Mouse (Mus musculus) forebrain, embryonic 15.5 days (tissue): Measurements from ENCODE around the gene Dchs2. TPM values are rescaled to one million over a fixed set of nuclear protein-coding genes. Genes with fewer than 3 reads are reported as not detected.

Experiments
- ATAC-seq: fragments of 200-750 bp; cut with Nextera tagmentation; replicated peaks from 2 replicates; pipeline ENCODE4 v1.8.0; 2017; ENCODE audit warnings: mild to moderate bottlenecking, moderate TSS enrichment, moderate library complexity
- H3K27ac ChIP-seq: fragments of 300-500 bp; sonication (generic); replicated peaks from 2 replicates; pipeline ENCODE4 v1.5.1; 2015; ENCODE audit warnings: mild to moderate bottlenecking, inconsistent platforms
- H3K27me3 ChIP-seq: fragments of 300-500 bp; sonication (generic); 2 replicates; pipeline ENCODE4 v1.6.1; 2015; ENCODE audit warnings: inconsistent platforms
- H3K36me3 ChIP-seq: fragments of 300-500 bp; sonication (generic); 2 replicates; pipeline ENCODE4 v1.6.1; 2015; ENCODE audit warnings: mild to moderate bottlenecking, inconsistent platforms
- H3K4me1 ChIP-seq: fragments of 300-500 bp; sonication (generic); 2 replicates; pipeline ENCODE4 v1.6.1; 2015; ENCODE audit warnings: inconsistent platforms
- H3K4me2 ChIP-seq: fragments of 300-500 bp; sonication (generic); replicated peaks from 2 replicates; pipeline ENCODE4 v1.6.1; 2015; ENCODE audit warnings: mild to moderate bottlenecking, inconsistent platforms
- H3K4me3 ChIP-seq: fragments of 300-500 bp; sonication (generic); 2 replicates; pipeline ENCODE4 v1.5.1; 2015; ENCODE audit warnings: mild to moderate bottlenecking, inconsistent platforms
- H3K9ac ChIP-seq: fragments of 300-500 bp; sonication (generic); replicated peaks from 2 replicates; pipeline ENCODE4 v1.6.1; 2015; ENCODE audit warnings: mild to moderate bottlenecking, inconsistent platforms
- H3K9me3 ChIP-seq: fragments of 300-500 bp; sonication (generic); 2 replicates; pipeline ENCODE4 v1.6.1; 2016; ENCODE audit warnings: inconsistent platforms
- WGBS: fragments of 180-500 bp; shearing (Covaris S2); methylation state at CpG from one replicate; pipeline ENCODE4 v1.1.7; 2015; ENCODE audit warnings: mixed read lengths; 5-methylcytosine and 5-hydroxymethylcytosine counted together
- polyA plus RNA-seq: library from polyadenylated mRNA; unstranded; fragments of >200 nt; fragmentation: Nextera tagmentation; extraction: Ambion mirVana; gene quantifications from 2 replicates; pipeline ENCODE4 v1.2.1, GENCODE M21; 2015

Gene Dchs2
- polyA plus RNA-seq, 1 experiment from 2014 or later = 0.52 TPM

DNA sequence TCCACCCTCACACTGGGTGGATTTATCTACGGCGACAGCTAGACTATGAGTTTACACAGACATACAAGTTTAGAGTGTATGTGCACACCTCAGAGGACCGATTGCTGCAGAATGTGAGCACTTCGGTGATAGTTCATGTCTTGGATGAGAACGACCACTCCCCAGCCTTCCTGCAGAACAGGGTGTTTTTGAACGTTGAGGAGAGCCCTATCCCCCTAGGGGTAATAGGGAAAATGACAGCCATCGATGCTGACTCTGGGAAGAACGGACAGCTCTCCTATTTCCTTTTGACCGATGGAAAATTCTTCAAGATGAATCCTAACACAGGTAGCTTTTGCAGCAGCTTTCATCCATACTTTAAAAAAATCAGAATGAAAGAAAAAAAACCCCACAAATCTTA lies 143.2 kb downstream of the Dchs2 start:
- no peak for ATAC-seq
- Histone ChIP-seq H3K4me1 (0 out of 2 replicates have a peak, but pooled peaks cover 4% of the 10 kb centered on the region), H3K36me3 (no peaks in the 10 kb centered on the region), H3K4me2 (no peak overlapping the region), H3K4me3 (no peak overlapping the region), H3K27ac (no peak overlapping the region), H3K27me3 (0 out of 2 replicates have a peak, but pooled peaks cover 3% of the 10 kb centered on the region), H3K9ac (no peak overlapping the region), H3K9me3 (no peaks in the 10 kb centered on the region)
- 66% methylated on average over 9 of the region's 9 CpGs for WGBS

DNA sequence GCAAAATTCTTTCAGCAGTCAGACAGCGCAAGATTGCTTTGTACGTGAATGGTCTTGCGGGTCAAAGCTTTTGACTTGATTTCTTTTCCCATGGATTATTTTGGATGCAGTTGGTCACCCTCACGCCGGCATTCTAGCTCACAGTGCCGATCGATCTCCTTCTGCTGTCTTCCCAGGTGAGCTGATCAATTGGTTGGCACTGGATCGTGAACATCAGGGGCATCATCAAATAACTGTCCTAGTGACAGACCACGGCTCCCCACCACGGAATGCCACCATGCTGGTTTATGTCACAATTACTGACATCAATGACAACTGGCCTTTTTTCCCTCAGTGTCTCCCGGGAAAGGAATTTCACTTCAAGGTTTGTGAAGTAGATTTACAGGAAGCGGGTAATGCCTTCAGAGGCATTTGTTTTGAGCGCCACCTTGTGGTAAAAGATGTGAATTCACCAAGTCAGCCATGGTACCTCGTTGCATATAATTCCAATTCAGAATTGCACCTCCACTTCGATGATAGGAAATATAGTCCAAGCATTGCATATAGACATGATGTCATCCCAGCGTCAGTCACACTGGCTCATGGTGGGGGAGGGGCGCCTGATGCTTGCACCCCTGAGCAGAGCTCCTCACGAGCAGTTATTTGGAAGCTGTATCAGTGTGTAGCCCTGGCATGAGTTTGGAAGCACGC lies 146.0 kb downstream of the Dchs2 start:
- 0 out of 2 replicates have a peak, but pooled peaks cover 4% of the 10 kb centered on the region for H3K4me1 ChIP-seq
- no peaks in the 10 kb centered on the region for H3K9me3 ChIP-seq
- no peak overlapping the region for H3K4me3 ChIP-seq
- H3K4me2 ChIP-seq = peak overlapping the region; percentile 19
- no peaks in the 10 kb centered on the region for H3K36me3 ChIP-seq
- 0 out of 2 replicates have a peak overlapping the region, but pooled peaks have one; percentile 1 for H3K9ac ChIP-seq
- peak; percentile 80 for ATAC-seq
- no peak overlapping the region for H3K27ac ChIP-seq
- H3K27me3 ChIP-seq = 0 out of 2 replicates have a peak, but pooled peaks cover 3% of the 10 kb centered on the region
- WGBS = 37% methylated on average over 19 of the region's 19 CpGs

DNA sequence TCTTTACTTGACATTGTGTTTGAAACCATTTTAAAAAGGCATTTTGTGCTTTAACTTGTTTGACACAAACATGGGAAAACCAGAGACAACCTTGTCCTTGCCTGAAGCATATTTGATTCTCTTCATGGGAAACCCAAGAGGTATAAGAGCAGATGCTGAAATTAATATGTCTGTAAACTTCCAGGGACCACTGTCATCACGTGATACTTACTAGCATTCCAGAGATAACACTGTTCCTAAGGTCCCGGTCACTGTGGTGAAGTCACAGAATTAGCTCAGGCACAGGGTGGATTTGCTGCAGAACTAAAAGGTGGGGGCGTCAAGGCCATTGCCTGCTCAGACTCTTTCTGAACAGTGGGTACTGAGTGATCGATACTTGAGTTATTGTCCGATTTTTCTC lies 148.0 kb downstream of the Dchs2 start:
- Histone ChIP-seq H3K9me3 (no peaks in the 10 kb centered on the region), H3K4me1 (0 out of 2 replicates have a peak, but pooled peaks cover 4% of the 10 kb centered on the region), H3K36me3 (no peaks in the 10 kb centered on the region), H3K9ac (no peak overlapping the region), H3K27me3 (0 out of 2 replicates have a peak, but pooled peaks cover 3% of the 10 kb centered on the region), H3K4me3 (no peak overlapping the region), H3K4me2 (no peak overlapping the region), H3K27ac (no peak overlapping the region)
- ATAC-seq = no peak
- 77% methylated on average over 5 of the region's 5 CpGs for WGBS

DNA sequence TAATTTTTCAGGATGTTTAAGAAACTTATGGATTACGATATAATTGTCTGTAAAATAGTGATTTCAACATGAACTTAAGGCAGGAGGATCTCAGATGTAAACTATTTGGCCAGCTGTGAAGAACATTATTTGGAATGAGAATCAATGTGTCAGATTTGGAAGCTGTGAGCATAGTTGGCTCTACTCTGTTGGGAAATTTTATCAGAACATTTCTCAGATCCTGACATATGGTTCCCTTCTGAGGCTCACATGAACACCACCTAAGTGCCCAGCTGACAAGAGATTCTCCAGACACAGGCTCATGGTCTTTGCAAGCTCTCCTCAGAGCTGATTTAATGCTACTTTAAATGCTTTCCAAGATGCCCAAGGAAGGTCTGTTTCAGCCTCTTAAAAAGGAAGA lies 156.1 kb downstream of the Dchs2 start:
- WGBS = 67% methylated on average over 1 of the region's 1 CpGs
- Histone ChIP-seq H3K9ac (no peak overlapping the region), H3K27me3 (no peaks in the 10 kb centered on the region)

DNA sequence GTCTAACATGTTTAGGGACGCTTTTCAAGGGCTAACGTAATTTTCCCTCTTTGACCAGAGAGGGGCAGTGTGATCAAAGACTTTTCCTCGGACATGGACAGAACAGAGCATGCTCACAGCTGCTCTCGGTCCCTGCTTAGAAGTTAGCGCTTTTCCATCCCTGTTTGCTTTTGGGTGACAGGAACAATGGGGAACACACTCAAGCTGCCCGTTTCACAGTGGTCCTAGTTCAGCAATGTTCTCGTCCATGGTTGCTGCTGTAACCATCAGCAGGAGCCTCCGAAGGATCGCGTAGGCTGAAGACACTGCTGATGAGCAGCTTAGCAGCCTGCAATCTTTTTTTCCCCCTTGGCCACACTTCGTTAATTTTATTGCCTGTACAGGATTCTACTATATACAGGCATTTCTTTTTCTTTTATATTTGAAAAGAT lies 159.2 kb downstream of the Dchs2 start:
- peak; percentile 95 for ATAC-seq
- Histone ChIP-seq H3K9ac (peak overlapping the region; percentile 59), H3K4me1 (no peaks in the 10 kb centered on the region), H3K27ac (no peak overlapping the region), H3K27me3 (no peaks in the 10 kb centered on the region), H3K4me2 (peak overlapping the region; percentile 68), H3K36me3 (no peaks in the 10 kb centered on the region), H3K4me3 (peak overlapping the region; percentile 52), H3K9me3 (no peaks in the 10 kb centered on the region)
- WGBS = 4% methylated on average over 11 of the region's 11 CpGs

More for the DNA sequence above, 156.1 kb downstream of the Dchs2 start:
- Histone ChIP-seq H3K9me3 (no peaks in the 10 kb centered on the region), H3K4me2 (no peak overlapping the region), H3K4me3 (no peak overlapping the region), H3K36me3 (no peaks in the 10 kb centered on the region), H3K27ac (no peak overlapping the region), H3K4me1 (no peaks in the 10 kb centered on the region)
- no peak for ATAC-seq

DNA sequence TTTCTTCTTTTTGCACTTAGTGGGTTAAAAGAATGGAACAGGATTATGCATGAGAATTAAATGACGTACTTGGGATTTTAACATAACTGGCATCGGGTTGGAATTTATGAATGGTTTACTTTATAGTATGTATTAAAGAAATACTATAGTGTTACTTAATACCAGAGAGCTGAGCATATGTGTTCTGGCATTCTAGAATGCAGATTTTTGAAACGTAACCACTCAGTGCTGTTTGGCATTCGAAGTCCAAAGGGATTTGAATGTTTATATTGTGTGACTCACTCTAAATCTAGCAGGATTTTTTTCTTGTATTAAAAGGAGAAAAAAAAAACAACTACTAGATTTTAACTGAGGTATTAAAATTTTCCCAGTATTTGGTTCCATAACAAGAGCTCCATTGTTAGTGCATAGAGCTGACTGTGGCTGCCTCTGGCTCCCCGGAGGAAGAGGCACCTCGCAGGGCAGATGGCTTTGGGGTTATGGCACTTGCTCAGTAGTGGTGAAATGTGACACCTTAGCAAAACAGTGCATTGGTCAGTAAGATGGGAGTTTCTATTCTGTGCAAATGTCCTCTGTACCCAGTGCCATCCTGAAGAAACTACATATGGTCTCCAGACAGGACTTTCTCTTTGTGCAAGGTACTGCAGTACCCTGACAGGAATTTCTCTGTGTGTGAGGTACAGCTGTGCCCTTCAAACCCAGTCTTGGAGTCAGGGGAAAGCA lies 160.5 kb downstream of the Dchs2 start:
- 65% methylated on average over 6 of the region's 6 CpGs for WGBS
- no peak for ATAC-seq

DNA sequence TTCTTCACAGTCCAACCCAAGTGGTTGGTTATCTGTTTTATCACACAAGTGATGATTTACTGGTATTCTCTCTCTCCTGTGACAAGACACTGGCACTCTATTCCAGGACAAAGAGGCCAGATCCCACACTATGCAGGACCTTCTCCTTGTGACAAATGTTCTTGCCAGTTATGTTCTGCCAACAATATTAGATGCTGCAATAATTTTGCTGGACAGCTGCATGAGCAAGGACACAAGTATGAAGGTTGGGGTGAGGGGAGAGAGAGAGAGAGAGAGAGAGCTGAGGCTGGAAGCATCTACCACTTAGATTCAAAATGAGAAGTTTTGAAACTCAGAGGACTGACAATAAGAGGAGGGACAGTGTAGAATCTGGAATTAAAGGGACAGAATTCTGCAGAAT lies 162.7 kb downstream of the Dchs2 start:
- Histone ChIP-seq H3K27me3 (no peaks in the 10 kb centered on the region), H3K27ac (no peak overlapping the region), H3K36me3 (no peaks in the 10 kb centered on the region), H3K4me3 (no peak overlapping the region), H3K4me2 (no peak overlapping the region), H3K9me3 (no peaks in the 10 kb centered on the region), H3K9ac (no peak overlapping the region), H3K4me1 (no peaks in the 10 kb centered on the region)
- no peak for ATAC-seq

More for the DNA sequence above, 160.5 kb downstream of the Dchs2 start:
- no peaks in the 10 kb centered on the region for H3K36me3 ChIP-seq
- H3K27ac ChIP-seq = no peak overlapping the region
- H3K9me3 ChIP-seq = no peaks in the 10 kb centered on the region
- H3K4me2 ChIP-seq = no peak overlapping the region
- no peaks in the 10 kb centered on the region for H3K4me1 ChIP-seq
- no peak overlapping the region for H3K9ac ChIP-seq
- no peak overlapping the region for H3K4me3 ChIP-seq
- no peaks in the 10 kb centered on the region for H3K27me3 ChIP-seq

DNA sequence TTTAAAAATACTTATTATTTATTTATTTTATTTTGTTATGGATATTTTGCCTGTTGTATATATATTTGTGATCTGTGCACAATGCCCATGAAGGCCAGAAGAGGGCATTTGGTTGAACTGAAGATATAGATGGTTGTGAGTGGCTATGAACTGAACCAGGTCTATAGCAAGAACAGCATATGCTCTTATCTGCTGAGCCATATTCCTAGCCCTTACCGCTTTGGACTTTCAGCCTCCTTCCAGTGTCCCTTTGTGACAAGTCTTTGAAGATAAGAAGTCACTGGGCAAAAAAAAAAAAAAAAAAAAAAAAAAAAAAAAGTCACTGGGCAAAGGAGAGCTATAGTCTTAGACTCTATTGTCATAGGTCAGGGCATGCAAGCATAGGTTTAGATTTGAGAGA lies 163.2 kb downstream of the Dchs2 start:
- H3K9me3 ChIP-seq = no peaks in the 10 kb centered on the region
- no peaks in the 10 kb centered on the region for H3K27me3 ChIP-seq
- ATAC-seq = no peak
- H3K9ac ChIP-seq = no peak overlapping the region
- H3K36me3 ChIP-seq = no peaks in the 10 kb centered on the region
- no peaks in the 10 kb centered on the region for H3K4me1 ChIP-seq
- WGBS = 97% methylated on average over 1 of the region's 1 CpGs
- no peak overlapping the region for H3K27ac ChIP-seq
- H3K4me3 ChIP-seq = no peak overlapping the region
- H3K4me2 ChIP-seq = no peak overlapping the region

DNA sequence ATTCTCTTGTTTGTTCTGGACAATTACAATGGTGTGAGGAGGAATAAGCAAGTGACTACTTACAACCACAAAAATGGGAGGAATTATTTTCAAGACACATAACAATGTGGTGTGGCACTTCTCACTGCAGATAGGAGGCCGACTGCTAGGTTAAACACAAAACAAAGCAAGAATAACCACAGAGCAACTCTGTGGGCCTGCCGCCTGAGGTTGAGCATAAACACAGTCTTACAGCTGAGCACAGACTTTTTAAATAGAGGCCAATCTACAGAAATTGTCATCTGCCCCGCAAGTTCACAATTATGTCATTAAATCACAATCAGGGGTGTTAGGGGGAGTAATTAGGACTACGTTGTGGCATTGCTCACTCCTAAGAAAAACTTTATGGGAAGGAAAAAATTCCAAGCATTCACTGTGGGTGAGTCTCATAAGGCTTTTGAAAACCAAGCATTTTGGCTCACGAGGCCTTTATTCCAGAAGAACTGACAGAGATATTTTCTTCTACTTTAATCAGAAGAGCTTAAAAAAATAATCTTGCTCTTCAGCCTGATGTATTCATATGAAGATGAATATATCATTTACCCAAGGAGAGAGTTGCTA lies 172.1 kb downstream of the Dchs2 start:
- 44% methylated on average over 5 of the region's 5 CpGs for WGBS
- Histone ChIP-seq H3K36me3 (no peaks in the 10 kb centered on the region), H3K27me3 (no peaks in the 10 kb centered on the region), H3K4me1 (no peaks in the 10 kb centered on the region), H3K27ac (no peak overlapping the region), H3K4me3 (no peak overlapping the region), H3K9me3 (no peaks in the 10 kb centered on the region), H3K4me2 (no peak overlapping the region), H3K9ac (no peak overlapping the region)
- no peak for ATAC-seq

DNA sequence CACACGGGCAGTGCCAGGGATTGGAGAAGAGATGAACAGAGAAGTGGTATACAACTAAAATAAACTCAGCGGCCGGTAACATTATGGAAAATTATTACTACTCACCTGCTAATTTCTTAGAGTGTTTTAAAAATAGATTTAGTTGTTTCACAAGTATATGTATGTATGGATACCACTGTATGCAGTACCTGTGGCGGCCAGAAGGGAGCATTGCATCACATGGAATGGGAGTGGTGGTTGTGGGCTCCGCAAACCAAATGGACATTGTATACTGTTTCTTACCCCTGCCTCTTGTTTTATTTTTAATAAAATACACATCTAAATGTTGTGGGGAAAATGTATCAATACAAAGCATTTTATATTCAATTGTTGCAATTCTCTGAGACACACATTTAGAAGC lies 176.1 kb downstream of the Dchs2 start:
- Histone ChIP-seq H3K9me3 (no peaks in the 10 kb centered on the region), H3K27ac (no peak overlapping the region), H3K4me3 (no peak overlapping the region), H3K36me3 (no peaks in the 10 kb centered on the region), H3K4me1 (no peaks in the 10 kb centered on the region), H3K27me3 (no peaks in the 10 kb centered on the region), H3K4me2 (no peak overlapping the region), H3K9ac (no peak overlapping the region)
- ATAC-seq = no peak
- WGBS = 75% methylated on average over 5 of the region's 5 CpGs

DNA sequence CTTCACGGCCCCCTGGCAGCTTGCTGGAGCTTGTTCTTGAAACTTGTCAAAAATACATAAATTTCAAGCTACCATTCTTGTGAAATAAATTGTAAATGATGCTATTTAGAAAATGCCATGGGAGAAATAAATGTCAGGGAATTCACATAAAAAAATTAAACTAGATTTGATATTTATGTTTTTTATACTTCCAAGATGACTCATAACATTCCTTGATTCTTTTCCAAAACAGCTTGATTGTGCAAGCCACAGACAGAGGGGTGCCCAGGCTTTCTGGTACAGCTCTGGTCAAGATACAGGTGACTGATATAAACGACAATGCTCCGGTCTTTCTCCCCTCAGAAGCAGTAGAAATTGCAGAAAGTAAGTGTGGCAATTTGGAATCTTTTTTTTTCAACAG lies 218.2 kb downstream of the Dchs2 start:
- no peaks in the 10 kb centered on the region for H3K4me1 ChIP-seq
- WGBS = 86% methylated on average over 3 of the region's 3 CpGs

DNA sequence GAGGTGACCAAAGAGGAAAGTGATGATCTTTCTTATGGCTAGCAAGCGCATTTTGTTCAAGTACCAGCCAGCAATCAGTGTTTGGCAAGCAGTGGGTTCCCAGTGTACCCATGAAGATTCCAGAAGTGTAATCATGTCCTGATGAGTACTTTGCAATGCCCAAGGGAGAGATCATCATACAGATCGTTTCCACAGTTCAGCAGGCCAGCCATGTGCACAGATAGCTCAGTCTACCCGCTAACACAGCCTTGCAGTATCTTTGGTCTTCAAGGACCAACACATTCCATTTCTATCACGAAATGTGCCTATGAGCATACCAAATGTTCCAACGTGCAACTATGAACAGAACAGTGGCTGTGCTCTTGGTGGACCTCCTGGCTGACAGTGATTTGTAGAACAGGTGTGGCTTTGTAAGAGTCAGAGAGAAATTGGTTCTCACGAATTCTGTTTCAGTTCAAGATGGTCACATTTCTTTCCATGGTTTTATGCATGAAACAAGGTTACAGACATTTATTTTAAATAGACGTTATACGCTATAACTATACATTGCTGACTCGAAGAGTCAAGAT lies 240.8 kb downstream of the Dchs2 start:
- Histone ChIP-seq H3K27me3 (no peaks in the 10 kb centered on the region), H3K4me2 (no peak overlapping the region), H3K4me1 (no peaks in the 10 kb centered on the region), H3K27ac (no peak overlapping the region), H3K36me3 (no peaks in the 10 kb centered on the region), H3K4me3 (no peak overlapping the region), H3K9me3 (no peaks in the 10 kb centered on the region), H3K9ac (no peak overlapping the region)
- WGBS = 90% methylated on average over 9 of the region's 9 CpGs
- ATAC-seq = no peak

More for the DNA sequence above, 218.2 kb downstream of the Dchs2 start:
- no peaks in the 10 kb centered on the region for H3K27me3 ChIP-seq
- H3K27ac ChIP-seq = no peak overlapping the region
- no peak overlapping the region for H3K9ac ChIP-seq
- H3K36me3 ChIP-seq = no peaks in the 10 kb centered on the region
- H3K4me2 ChIP-seq = no peak overlapping the region
- H3K4me3 ChIP-seq = no peak overlapping the region
- no peak for ATAC-seq
- H3K9me3 ChIP-seq = no peaks in the 10 kb centered on the region
